Mouse (Mus musculus): ENCODE measurements at regions not wholly inside any gene's neighbourhood (a gene's known extent, or its start where the extent isn't known, plus 50 kb on each side); places are given as distances from the start of the nearest gene placed in this dataset.
"Not testable (repeated sequence)": the region's sequence is repeated elsewhere in the genome, so short reads cannot be mapped to it uniquely, and the experiment has no call there.

DNA sequence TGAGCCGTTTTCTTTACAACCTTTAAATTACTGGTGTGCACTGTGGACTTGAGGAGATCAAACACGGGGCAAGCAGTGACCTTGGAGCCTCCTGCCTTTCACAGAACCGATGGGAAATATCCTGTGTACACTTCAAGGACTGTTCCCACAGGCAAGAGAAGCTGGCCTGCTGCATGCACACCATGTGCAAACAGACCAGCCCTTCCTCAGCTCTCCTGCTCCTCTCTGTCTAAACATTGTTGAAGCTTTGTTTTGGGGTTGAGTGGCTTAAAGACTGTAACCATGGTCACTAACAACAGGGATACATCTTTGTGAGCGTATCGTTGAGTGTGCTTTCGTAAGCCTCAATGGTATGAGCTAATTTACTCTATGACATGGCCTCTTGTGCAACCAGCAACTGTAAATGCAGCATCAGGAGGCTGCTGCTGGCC, 50.2 kb upstream of the Agps start:
- DNase-seq (ENCODE audit: extremely low spot score in 1 of 2, low spot score in 1 of 2): no peak

DNA sequence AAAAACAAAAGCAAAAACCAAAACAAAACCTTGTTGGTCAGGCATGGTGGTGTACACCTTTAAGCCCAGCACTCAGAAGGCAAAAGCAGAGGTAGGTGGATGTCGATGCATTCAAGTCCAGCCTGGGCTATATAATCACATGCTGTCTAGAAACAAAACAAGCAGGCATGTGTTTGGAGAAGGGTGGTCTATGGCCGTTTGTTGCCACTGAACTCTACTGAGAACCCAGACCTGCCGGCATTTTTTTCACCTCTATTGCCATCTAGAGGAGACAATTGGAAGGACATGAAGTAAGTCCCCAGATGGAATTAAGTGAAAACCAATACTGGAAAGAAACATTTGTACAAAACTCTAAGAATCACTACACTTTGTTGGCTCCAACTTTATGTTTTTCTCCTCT, 50.9 kb upstream of the Agps start:
- DNase-seq (ENCODE audit: extremely low spot score in 1 of 2, low spot score in 1 of 2): peak in 1 of 2 experiments; percentile 75

DNA sequence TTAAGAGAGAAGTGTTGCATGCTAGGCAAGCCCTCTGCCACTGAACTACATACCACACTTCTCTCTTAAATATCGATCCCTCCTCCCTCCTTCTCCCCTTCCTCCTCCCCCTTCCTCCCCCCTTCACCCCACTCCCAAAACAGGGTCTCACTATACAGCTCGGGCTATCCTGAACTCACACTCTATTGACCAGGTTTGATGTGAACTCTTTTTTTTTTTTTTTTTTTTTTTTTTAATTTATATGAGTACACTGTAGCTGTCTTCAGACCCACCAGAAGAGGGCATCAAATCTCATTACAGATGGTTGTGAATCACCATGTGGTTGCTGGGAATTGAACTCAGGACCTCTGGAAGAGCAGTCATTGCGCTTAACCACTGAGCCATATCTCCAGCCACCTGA, 53.3 kb upstream of the Agps start:
- not testable (repeated sequence) for DNase-seq (ENCODE audit: extremely low spot score in 1 of 2, low spot score in 1 of 2)

DNA sequence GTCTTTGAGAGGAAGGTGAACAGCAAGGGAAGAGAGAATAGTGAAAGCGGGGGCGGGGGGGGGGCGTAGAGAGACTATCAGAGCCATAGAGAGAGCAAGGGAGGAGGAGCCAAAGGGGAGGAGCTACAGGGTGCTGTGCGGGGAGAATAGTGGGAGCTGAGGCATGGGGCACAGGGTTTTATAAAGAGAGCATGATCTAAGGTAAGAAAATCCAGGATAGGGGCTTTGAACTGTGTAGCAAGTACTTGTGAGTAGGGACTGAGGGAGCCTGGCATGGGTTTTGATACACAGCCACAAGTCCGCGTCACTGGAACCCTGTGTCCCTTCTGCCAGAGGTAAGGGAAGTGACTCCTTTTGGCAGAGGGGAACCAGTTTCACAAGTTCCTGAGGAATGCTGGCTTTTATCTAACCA, 54.9 kb upstream of the Agps start:
- DNase-seq (ENCODE audit: extremely low spot score in 1 of 2, low spot score in 1 of 2): no peak

DNA sequence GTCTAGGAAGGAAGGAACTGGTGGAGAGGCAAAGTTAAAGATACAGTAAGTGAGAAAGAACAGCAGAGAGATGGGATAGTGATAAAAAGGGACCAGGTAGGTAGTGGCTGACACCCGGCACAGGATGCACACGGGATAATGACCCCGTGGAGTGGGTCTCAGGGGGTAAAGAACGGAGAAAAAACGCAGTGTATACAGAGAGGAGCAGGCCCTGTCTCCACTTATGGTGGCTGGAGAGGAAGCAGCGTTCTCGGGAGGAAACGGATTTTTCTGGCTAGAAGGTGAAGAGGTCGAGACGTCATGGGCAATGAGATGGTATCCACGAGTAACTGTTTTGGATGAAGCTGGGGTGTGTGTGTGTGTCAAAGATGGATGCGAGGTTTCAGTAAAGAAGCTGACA, 55.4 kb upstream of the Agps start:
- no peak for DNase-seq (ENCODE audit: extremely low spot score in 1 of 2, low spot score in 1 of 2)

DNA sequence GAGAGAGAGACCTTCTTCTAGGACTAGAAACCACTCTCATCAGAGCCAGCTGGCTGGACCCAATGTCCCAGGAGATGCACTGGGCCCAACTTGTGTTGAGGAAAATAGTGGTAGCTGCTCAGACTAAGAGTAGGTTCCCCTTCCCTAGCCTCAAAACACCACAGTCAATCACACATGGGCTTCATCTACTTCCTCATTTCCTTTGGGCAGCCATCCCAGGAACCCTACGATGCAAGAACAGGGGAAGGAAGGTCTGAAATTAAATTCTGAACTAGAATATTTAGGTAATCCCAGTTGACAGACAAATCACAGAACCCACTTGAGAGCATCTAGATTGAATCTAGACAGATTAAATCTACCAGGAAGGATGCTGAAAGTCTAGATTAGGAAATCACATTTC, 56.8 kb upstream of the Agps start:
- DNase-seq (ENCODE audit: extremely low spot score in 1 of 2, low spot score in 1 of 2): no peak

DNA sequence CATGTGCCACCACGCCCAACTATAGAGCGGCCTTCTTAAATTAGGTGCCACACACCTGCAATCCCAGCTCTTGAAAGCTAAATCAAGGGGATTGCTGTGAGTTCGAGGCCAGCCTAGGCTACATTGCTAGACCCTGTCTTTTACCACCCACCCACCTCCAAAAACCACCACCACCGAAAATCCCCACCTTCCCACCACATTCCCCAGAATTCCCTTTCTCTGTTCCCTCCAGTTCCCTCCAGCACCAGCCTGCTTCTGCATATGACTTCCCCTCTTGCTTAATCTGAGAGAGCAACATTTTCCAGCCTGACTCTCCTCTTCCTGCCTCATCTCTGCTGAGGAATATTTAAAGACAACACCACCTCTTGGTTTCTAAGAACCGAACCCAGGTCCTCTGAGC, 58.5 kb upstream of the Agps start:
- DNase-seq (ENCODE audit: extremely low spot score in 1 of 2, low spot score in 1 of 2): no peak

DNA sequence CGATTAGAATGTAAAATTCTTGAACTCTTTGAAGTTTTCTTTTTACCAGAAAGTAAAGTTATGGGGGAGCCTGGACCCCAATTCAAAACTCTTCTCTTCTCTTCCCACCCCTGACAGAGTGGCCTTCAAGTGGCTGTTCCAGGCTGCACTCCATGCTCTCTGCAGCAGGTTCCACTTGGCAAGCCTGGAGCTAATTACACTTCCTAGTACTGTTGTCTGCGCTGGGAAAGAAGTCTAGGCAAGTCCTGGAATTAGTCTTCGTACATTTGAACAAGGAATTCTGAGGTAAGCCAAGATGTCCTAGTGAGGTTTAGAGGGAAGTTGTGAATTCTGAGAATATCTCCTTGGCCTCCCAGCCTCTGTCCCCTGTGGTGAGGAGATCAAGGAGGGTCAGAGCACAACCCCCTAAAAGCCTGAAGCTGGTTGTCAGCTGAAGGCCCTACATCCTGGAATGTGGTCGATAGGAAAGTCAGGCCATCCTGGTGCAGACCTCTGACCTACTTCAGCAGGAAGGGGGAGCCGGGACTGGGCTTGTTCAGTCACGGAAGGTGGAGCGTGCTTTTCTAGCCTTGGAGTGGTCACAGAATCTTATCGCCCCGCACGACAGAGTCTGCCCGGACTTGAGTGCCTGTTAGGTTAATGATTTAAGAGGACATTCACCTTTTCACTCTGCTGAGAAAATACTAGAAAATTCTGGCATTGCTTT, 59.6 kb upstream of the Agps start:
- no peak for DNase-seq (ENCODE audit: extremely low spot score in 1 of 2, low spot score in 1 of 2)

DNA sequence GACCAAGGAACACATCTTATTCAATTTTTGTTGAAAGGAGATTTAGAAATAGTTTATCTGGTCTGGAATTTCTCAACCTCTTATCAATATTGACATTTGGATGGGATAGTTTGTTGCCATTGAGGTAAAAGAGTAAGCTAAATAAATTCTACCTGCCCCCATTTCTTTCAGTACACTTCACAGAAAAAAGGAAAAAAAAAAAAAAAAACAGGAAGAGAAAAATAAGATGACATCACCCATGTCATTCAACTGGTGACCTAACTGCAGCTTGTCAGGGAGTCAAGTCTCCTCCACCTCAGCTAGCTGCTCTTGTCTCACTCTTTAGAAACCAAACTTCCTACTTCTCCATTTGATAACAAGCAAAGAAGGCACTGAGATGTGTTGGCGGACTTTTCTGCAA, 61.3 kb upstream of the Agps start:
- no peak for DNase-seq (ENCODE audit: extremely low spot score in 1 of 2, low spot score in 1 of 2)

DNA sequence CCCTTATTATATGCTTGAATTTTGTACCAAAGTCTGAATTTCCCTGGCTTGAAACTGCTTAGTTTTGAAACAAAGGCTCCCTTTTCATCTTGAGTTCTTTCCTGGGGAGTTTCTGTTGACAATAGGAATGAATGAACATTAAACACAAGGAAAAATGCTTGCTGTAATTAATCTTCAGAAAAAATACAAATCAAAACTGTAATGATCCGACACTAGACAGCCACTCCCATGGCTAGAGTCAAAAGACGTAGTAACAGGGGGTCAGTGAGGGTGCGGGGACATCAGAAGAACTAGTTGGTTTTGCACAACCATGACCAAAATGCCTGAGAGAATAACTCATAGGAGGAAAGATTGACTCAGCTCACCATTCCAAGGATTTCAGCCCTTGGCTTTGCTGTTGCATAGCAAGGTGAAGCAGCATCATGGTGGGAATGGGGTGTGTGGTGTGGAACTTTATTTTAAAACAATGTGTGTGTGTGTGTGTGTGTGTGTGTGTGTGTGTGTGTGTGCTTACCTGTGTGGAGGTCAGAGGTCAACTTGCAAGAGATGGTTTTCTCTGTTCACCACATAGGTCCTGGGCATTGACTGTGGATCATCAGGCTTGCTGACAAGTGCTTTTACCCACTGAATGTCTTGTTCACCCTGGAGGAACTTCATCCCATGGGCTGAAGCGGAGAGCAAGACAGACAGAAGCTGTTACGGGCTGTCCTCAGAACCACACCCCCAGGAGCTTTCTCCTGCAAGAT, 63.2 kb upstream of the Agps start:
- DNase-seq (ENCODE audit: extremely low spot score in 1 of 2, low spot score in 1 of 2): no peak

DNA sequence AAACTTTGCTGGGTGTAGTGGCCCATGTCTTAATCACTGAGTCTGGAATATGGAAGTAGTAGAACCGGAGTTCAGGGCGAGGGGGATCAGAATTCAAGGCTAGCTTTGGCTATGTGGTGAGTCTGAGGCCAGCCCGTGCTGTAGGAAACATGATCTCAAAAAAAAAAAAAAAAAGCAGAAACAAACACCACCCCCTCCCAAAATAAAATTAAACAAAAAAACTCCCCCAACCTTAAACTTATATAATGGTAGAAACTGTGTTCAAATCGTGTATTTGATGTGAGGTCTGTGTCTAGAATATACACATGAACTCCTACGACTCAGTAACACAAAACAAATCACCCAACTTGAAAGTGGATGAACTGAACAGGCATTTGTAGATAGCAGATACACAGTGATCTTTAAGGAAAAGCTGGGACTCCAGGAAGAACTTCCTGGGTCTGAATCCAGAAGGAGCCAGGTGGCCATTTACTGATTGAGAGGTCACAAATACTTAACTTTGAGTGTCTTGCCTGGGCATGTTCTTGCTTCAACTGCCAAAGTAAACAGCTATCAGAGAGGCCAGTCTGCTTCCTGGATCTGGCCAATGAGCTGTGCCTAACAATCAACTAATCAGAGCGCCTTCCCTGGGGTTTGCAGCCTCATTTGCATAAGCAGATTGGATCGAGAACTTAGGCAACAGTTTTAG, 63.6 kb upstream of the Nfe2l2 start:
- no peak for DNase-seq (ENCODE audit: extremely low spot score in 1 of 2, low spot score in 1 of 2)

DNA sequence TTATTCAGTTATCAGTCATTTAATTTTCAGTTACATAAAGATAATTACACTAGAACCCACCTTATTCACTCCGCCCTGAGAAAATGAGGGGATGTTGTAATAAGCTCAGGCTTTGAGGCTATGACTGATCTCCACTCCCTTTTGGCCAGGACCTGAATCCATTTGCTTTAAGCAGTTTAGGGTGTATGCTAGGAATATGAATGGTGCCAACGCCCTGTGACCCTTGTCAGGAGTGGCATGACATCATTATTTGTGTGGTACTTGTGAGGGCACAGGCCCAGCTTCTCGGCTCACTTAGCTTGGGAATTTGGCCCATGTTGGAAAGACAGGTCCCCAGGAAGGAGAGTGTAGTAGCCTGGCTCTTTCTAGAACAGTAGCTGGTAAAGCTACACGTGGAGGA, 61.0 kb upstream of the Nfe2l2 start:
- DNase-seq (ENCODE audit: extremely low spot score in 1 of 2, low spot score in 1 of 2): no peak

DNA sequence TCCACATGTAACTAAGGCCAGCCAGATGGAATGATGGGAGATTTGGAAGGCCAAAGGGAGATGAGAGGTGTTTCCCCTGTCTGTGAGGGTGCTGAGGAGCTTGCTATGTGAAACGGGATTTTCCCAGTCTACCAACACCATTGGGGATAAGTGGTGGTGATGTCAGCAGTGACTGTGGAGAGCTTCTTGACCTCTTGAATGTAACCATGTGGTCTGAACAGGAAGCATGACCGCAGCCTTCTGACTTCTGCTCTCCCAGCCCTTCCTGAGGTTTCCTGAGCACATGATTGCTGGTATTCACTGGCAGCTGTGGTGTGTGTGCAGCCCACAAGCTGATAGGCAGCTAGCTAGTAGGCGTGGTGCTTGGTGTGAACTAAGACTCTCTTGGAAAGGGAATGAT, 58.8 kb upstream of the Nfe2l2 start:
- no peak for DNase-seq (ENCODE audit: extremely low spot score in 1 of 2, low spot score in 1 of 2)

DNA sequence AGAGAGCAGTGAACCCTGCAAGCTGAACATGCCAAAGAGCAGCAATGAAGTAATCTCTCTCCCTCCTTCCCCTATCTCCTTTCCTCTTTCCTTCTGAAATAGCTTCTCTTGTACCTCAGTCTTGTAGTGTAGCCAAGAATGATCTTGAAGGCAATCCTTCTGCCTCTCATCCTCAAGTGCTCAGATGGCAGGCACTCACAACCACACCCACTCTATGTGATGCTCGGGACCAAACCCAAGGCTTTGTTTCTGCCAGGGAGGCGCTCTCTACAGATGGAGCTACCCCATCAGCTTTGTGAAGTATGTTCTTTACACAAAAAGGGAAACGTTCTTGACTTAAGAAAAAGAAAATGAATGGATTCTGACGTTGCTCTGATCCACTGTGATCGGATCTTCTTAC, 57.6 kb upstream of the Nfe2l2 start:
- DNase-seq (ENCODE audit: extremely low spot score in 1 of 2, low spot score in 1 of 2): no peak

DNA sequence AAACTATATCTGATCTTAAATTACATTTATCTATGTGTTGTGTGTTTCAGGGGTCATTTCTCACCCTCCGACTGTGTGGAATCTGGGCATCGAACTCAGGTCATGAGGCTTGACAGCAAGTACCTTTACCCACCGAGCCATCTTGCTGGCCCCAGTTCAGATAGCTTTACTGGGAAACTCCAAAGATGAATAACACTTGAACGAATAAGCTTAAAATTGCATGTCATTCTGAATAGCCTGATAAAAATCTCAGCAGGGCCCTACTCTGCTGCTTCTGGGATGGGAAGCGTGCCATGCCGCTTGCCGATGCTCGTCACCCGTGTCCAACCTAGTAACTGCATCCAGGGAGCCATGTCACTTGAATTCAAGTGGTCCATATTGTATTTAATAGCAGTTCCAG, 57.2 kb upstream of the Nfe2l2 start:
- DNase-seq (ENCODE audit: extremely low spot score in 1 of 2, low spot score in 1 of 2): no peak

DNA sequence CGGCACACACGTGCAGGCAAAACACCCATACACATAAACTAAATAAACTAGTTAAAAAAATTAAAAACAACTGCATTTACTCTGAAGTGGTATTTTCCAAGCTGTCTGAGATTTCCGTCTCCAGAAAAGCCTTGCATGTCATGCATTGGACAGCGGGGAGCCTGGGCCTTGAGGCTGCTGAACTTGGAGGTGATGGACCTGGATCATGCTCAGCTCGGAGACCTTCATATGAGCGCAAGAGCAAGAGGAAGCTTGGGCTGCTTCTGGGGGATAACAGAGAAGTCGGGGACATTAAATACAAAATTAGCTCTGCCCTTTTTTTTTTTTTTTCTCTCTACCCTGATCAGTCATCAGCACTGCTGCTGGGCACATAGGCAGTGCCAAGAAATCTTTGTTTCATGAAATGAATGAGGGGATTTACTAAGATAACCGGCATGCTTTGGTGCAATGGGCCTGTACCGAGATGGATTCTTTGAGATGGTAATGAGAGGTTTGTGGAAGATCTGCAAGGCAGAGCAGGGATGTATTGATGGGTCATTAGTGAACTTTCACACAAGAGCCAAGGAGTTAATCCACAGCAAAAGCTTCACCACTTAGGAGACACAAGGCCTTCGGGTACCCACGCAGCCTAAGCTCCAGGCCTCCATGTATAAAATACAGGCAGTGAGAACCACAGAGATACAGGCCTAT, 54.9 kb upstream of the Nfe2l2 start:
- DNase-seq (ENCODE audit: extremely low spot score in 1 of 2, low spot score in 1 of 2): no peak

DNA sequence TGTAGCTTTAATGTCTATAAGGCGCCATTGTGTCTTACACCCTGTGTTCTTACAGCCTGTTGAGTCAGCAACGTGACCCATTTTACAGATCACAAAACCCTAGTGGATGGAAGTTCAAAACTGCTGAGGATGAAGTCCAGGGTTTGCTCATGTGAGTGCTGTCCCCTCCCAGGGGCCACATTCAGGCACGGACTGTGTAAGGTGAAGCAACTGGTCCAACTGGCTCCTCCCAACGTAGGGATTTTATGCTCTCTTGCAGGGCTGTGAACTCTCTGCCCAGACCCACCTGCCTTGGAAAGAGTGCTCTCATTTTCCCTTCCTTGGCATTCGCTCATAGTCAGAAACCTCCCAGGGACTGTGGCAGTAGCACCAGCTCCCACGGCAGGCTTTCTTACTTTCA, 53.8 kb upstream of the Nfe2l2 start:
- DNase-seq (ENCODE audit: extremely low spot score in 1 of 2, low spot score in 1 of 2): no peak

DNA sequence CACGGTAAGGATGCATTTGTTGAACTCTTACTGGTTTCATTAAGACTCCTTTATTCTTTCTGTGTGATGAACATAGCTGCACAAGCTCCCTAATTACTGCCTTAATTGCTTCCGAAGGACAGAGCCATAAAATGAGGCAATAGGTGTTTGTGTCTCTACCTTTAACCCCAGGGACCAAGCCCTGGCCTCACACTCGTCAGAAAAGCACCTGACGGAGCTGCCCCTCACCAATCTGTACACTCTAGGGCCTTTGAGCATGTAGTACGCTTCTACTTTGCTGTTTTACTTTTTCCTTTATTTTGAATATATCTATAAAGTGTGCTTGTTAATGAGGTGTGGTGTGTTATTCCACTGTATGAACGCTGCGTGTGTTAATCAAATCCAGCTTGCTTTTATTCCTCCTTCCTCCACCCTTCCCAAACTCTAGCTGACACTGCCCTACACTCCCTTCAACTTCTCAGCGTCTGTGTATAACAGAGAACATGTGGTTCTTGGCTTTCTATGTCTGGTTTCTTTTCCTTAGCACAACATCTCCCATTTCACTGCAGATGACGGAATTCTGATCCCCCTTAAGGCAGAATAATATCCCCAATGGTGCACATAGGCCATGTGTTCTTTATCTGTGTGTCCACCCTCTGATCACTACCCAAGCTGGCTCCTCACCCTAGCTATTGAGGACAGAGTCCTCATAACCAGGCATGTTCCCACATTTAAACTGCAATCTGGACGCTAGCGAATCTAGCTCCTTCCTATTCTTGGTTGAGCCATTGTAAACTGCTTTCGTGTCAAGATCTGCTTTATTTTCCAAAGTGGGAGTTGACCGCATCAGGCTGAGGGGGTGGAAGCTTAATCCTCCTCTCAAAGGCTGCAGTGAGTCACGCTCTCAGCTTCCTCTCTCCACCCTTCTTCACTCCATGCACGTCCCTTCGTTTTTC, 52.5 kb upstream of the Nfe2l2 start:
- DNase-seq (ENCODE audit: extremely low spot score in 1 of 2, low spot score in 1 of 2): peak in 1 of 2 experiments; percentile 55

DNA sequence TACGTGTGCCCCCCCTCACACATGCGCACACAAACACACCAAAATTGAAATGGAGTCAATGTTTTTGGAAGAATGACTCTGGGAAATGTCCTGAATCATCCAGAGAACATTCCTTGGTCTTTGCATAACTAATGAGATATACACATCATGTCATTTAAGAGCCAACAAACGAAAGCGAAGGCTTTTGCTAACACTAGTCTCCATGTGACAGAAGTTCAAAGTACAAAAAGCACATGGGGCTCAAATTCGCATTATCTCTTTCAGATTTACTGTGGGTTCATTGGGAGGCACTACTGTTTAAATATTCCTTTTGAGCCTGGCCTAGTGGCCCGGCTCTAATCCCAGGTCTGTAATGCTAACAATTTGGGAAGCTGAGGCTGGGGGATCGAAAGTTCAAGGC, 50.2 kb upstream of the Nfe2l2 start:
- DNase-seq (ENCODE audit: extremely low spot score in 1 of 2, low spot score in 1 of 2): no peak
